Mouse (Mus musculus) retina, embryonic 14.5 days (tissue): ENCODE measurements around the gene Cntln.
A peak's percentile ranks its signal among the peaks of the same experiment; 100 is the strongest.

Source experiments
- DNase-seq: peaks from one replicate; pipeline ENCODE4 v3.0.0-alpha.2; 2015; ENCODE audit warnings: low spot score

Cntln gene

GRCm38 (mm10) chr4:85054616-85055015 lies 170.5 kb downstream of the Cntln start:
- DNase-seq: no peak

GRCm38 (mm10) chr4:85059598-85059997 lies 175.5 kb downstream of the Cntln start:
- DNase-seq: no peak

GRCm38 (mm10) chr4:85061676-85062075 lies 177.6 kb downstream of the Cntln start:
- no peak for DNase-seq

GRCm38 (mm10) chr4:85096033-85096432 lies 211.9 kb downstream of the Cntln start:
- DNase-seq: no peak

- peak; percentile 83 for DNase-seq
Measured at GRCm38 (mm10) chr4:85096682-85097081, 212.6 kb downstream of the Cntln start.

- DNase-seq: no peak
Measured at GRCm38 (mm10) chr4:85102168-85102567, 218.1 kb downstream of the Cntln start.

- DNase-seq: no peak
Measured at GRCm38 (mm10) chr4:85106416-85106815, 222.3 kb downstream of the Cntln start.

- DNase-seq: no peak
Measured at GRCm38 (mm10) chr4:85106961-85107360, 222.9 kb downstream of the Cntln start.

GRCm38 (mm10) chr4:85120271-85120670 lies 236.2 kb downstream of the Cntln start:
- DNase-seq: no peak

- DNase-seq: no peak
Measured at GRCm38 (mm10) chr4:85149726-85150125, 265.6 kb downstream of the Cntln start.

- DNase-seq: no peak
Measured at GRCm38 (mm10) chr4:85151881-85152280, 267.8 kb downstream of the Cntln start.

- no peak for DNase-seq
Measured at GRCm38 (mm10) chr4:85154361-85154760, 270.3 kb downstream of the Cntln start.

GRCm38 (mm10) chr4:85161156-85161555 lies 277.0 kb downstream of the Cntln start:
- DNase-seq: peak; percentile 63

GRCm38 (mm10) chr4:85162468-85163312 lies 278.6 kb downstream of the Cntln start:
- DNase-seq: peak; percentile 87

GRCm38 (mm10) chr4:85163313-85163615 lies 279.2 kb downstream of the Cntln start:
- no peak for DNase-seq

GRCm38 (mm10) chr4:85168001-85168400 lies 283.9 kb downstream of the Cntln start:
- DNase-seq: no peak

- no peak for DNase-seq
Measured at GRCm38 (mm10) chr4:85175466-85175865, 291.4 kb downstream of the Cntln start.

GRCm38 (mm10) chr4:85178394-85179051 lies 294.4 kb downstream of the Cntln start:
- no peak for DNase-seq
